Mouse (Mus musculus) gastrocnemius, postnatal 36 days (tissue): ENCODE results near the gene Cog8. TPM values are rescaled to one million over a fixed set of nuclear protein-coding genes. Genes with fewer than 3 reads are reported as not detected.

Source experiments
- DNase-seq, 2 experiments: peaks; one replicate each; pipeline ENCODE4 v3.0.0; 2022
- intact Hi-C: fragments of 180-260 bp; cut with DNase I; formaldehyde crosslinking; loops from one replicate; pipeline ENCODE4 v1.15.1; 2025
- long read RNA-seq, 2 experiments: library from polyadenylated mRNA; stranded (forward); transcript quantifications; one replicate each; pipeline ENCODE4 v2.0.0; 2021
- total RNA-seq, 2 experiments: library from RNA; stranded (reverse); gene quantifications; 2 replicates each; pipeline ENCODE4 v1.2.3; 2021

Gene Cog8
- total RNA-seq, result 10 to 100 TPM; 15.0 to 16.1 TPM
- long read RNA-seq, experiment 1, full-length matches to known transcripts, result 8 of 11 reads
- long read RNA-seq, experiment 1, partial matches to known transcripts, result 0 of 11 reads
- long read RNA-seq, experiment 1, other reads (novel, unspliced or antisense), result 3 of 11 reads
- long read RNA-seq, experiment 2, full-length matches to known transcripts, result 6 of 21 reads
- long read RNA-seq, experiment 2, partial matches to known transcripts, result 4 of 21 reads
- long read RNA-seq, experiment 2, other reads (novel, unspliced or antisense), result 11 of 21 reads

DNA sequence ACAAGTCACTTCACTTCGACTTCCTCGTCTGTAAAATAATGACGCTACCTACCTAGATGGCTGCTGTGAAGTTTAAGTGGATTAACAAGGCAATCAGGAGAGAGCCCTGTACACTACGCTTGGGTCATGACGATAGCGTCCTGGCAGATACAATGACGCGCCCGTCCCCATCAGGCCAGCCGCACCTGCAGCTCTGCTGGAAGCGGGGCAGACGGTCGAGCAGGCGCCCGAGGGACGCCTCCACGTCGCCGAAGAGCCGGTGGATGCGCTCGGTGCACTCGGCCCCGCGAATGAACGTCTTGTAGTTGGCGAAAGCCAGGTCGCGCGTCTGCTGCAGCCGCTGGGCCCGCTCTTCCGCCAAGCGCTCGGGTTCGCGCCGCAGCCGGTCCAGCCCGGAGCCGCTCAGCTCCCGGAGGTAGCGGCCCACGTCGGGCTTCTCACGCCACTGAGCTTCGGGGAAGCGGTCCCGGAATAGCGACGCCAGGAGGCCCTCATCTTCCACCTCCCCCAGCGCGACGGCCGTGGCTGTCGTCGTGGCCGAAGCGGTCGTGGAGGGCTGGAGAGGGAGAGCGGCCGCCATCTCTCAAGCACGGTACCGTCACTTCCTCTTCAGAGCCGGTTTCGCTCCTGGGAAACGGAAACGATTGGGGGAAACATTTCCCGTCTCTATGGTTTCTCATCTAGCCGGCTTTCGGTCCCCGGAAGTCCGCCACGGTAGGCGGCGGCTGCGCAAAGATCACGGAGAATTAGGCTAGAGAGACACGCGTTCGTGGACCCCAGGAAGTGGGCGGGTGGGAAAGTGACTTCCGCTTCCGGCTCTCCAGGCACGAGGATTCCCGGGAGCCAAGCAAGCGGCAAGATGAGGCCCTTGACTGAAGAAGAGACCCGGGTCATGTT, at the start of gene Cog8, which contains the start of gene Nip7:
Gene Cog8 (minus strand): TSS at position 614 of the 897 bp plus-strand sequence.
Gene Nip7 (plus strand): TSS at position 802 of the 897 bp plus-strand sequence.
- intact Hi-C loops, result no loop called here
- DNase-seq, result peak; percentile 89 to 94

GRCm38 (mm10) chr8:107104547-107104946, 48.1 kb upstream of the Cog8 start:
- peak; percentile 47 to 61 for DNase-seq
- intact Hi-C loops, result loop anchor here (2.0 to 10.0 kb wide), 2 partner anchors 220 to 320 kb away; partner anchors contain the start of gene Nob1

DNA sequence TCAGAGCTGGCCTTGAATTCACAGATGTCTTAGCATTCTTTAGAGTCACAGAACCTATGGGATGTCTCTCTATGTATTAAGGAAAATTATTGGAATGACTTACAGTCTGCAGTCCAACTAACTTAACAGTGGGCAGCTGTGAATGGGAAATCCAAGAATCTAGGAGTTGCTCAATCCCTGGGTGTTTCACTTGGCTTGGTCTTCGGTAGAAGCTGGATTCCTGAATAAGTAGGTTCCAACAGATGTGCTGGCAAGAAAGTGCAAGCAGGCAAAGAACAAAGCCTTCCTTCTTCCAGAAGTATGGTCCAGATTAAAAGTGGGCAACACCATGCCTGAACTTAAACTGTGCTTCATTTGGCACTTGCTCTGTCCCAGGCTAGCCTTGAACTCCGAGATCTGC, 44.1 kb upstream of the Cog8 start:
- intact Hi-C loops, result loop anchor here (10.0 kb wide), 1 partner anchor 324 kb away; the partner anchor contains the start of gene Nob1
- no peak for DNase-seq

GRCm38 (mm10) chr8:107096366-107097036, 40.0 kb upstream of the Cog8 start, which contains the start of gene Terf2:
Gene Terf2, minus strand, starts transcription at chr8:107096547.
- DNase-seq, result peak; percentile 87 to 93
- intact Hi-C loops, result no loop called here

GRCm38 (mm10) chr8:107095717-107096365, 39.4 kb upstream of the Cog8 start:
- no peak for DNase-seq
- intact Hi-C loops, result no loop called here

- DNase-seq, result no peak
- intact Hi-C loops, result no loop called here
Observed at GRCm38 (mm10) chr8:107090531-107090930, 34.0 kb upstream of the Cog8 start.

GRCm38 (mm10) chr8:107088526-107089063, 32.1 kb upstream of the Cog8 start:
- no peak for DNase-seq
- intact Hi-C loops, result no loop called here

GRCm38 (mm10) chr8:107086018-107086417, 29.5 kb upstream of the Cog8 start:
- DNase-seq, result no peak
- intact Hi-C loops, result no loop called here

- no peak for DNase-seq
- intact Hi-C loops, result no loop called here
Observed at GRCm38 (mm10) chr8:107085358-107085757, 28.9 kb upstream of the Cog8 start.

- DNase-seq, result no peak
- intact Hi-C loops, result no loop called here
Observed at GRCm38 (mm10) chr8:107076239-107076888, 19.9 kb upstream of the Cog8 start.

GRCm38 (mm10) chr8:107074128-107074527, 17.6 kb upstream of the Cog8 start:
- no peak for DNase-seq
- intact Hi-C loops, result no loop called here

GRCm38 (mm10) chr8:107073706-107074105, 17.2 kb upstream of the Cog8 start:
- intact Hi-C loops, result no loop called here
- no peak for DNase-seq

GRCm38 (mm10) chr8:107065511-107066496, 9.3 kb upstream of the Cog8 start, which contains the start of gene Tmed6:
Gene Tmed6, minus strand, starts transcription at chr8:107065644.
- DNase-seq, result no peak
- intact Hi-C loops, result no loop called here

DNA sequence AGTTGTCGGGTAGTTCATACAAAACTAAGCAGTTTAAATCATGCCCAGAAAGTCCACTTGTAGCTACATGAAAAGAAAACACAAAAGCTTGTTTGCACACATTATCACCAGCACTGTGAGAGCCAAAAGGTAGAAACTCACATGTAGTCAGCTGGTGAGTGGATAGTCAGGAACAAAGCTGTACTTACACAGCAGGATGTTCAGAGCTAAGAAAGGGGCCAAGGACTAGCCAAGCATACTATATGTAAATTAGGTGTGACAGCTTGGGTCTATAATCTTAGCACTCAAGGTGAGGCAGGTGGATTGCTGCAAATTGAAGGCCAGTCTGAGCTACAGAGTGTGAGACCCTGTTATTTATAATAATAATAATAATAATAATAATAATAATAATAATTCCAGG, 6.1 kb upstream of the Cog8 start:
- DNase-seq, result no peak
- intact Hi-C loops, result no loop called here

- no peak for DNase-seq
- intact Hi-C loops, result no loop called here
Observed at GRCm38 (mm10) chr8:107056973-107057369, 482 bp upstream of the Cog8 start.

GRCm38 (mm10) chr8:107052046-107052445, 4.4 kb downstream of the Cog8 start:
- DNase-seq, result no peak
- intact Hi-C loops, result no loop called here

GRCm38 (mm10) chr8:107049480-107049879, 7.0 kb downstream of the Cog8 start:
- DNase-seq, result no peak
- intact Hi-C loops, result no loop called here
